Mouse (Mus musculus) CD4-positive, CD25-positive, alpha-beta regulatory T cell, adult 4 months (primary cell): ENCODE results near the gene Gm20219. TPM values are rescaled to one million over a fixed set of nuclear protein-coding genes. Genes with fewer than 3 reads are reported as not detected.
A peak's percentile ranks its signal among the peaks of the same experiment; 100 is the strongest.
"Not testable (repeated sequence)": the region's sequence is repeated elsewhere in the genome, so short reads cannot be mapped to it uniquely, and the experiment has no call there.

ENCODE experiments used
- ATAC-seq: one replicate; pipeline ENCODE4 v1.8.0; 2017
- polyA plus RNA-seq, 2 experiments: library from polyadenylated mRNA; unstranded; fragments of 100-300 nt; shearing (Covaris generic); gene quantifications; one replicate each; pipeline ENCODE4 v1.2.1; 2017

Gene Gm20219
- polyA plus RNA-seq, 2 experiments from 2014 or later = 3.1 to 3.2 TPM

DNA sequence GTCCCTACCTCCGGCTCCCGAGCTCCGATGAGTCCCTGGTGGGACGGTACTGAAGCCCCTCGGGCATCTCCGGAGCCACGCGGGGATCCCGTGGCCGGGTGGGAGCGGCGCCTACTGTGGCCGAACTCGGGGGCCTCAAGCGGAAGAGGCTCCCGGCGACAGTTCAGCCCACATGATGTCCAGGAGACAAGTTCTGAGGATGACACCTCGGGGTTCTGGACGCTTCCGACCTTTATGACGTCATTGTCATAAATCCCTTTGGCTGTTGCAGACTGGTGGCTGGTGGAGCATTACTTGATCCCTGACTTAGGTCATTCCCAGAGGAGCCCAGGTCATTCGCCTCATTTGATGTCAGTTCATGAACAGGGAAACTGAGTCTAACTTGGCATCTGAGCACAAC lies 41.9 kb downstream of the Gm20219 start, which contains the start of gene Znrf4:
TSS of gene Znrf4 (minus strand) at position 122 of the 400 bp plus-strand sequence.
- no peak for ATAC-seq

DNA sequence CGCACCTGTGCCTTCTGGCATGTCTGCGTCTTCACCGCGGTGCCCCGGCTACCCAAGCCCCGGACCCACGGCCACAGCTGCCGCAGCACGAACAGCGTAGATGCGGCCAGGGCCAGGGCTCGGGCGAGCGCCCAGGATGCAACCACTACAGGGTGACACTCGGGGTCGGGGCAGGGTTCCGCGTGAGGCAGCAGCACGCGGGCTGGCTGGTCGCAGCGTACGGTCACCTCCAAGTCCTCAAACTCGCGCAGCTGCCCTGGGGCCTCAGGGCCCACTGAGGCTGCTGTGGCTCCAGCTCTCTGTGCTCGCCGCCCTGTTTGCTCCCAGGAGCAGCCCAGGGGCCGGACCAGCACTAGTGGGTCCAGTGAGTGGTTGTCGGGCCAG lies 42.5 kb downstream of the Gm20219 start:
- ATAC-seq = no peak

DNA sequence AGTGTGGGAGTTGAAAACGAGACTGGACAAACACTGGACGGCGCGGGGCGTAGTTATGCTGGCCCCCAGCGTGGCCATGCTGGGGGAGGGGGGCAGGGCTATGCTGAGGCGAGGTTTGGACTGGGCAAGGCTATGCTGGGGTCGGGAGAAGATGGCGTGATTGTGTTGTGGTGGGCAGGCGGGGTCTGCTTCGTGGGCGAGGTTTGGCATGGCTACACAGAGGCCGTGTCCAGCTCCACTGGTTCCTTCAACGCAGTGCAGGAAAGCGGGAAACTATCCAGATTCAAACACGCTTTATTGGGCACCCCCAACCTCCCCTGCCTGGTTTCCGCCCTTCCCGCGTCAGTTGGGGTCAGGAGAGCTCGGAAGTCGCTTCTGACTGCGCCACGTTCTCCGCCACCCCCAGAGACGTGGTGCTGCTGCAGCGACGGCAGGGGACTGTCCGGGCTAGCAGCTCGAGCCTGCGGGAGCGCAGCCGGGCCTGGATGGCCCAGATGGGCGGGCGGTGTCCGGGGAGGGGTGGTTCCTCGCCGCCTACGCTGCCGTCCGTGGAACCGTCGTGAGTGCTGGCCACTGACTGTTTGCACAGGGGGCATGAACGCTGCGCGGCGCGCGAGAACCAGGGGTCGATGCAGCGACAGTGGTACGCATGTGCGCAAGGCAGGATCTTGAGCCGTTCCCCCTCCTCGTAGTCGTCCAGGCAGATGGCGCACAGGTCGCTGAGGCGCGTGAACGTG lies 43.0 kb downstream of the Gm20219 start:
- ATAC-seq = no peak

DNA sequence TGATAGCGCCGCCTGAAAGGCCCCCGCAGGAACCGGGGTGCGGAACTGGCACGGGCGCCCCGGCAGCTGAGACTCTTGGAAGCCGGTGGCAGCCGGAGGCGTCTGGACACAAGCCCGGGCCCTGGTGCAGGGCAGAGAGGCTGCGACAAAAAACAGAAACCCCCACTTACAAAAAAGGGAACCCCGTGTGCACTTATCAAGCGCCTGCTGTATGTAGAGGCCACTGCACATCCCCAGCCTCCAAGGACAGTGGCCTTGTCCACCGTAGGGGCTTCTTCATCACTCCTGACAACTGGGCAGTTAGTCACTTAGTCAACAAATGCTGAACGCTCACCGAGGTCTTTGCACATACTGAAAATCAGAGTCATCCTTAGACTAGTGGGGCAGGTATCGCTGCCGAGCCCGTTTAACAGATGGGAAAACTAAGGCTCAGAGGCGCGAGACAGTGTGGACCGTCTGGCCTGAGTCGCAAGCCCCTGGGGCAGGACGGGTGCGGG lies 43.7 kb downstream of the Gm20219 start:
- ATAC-seq = no peak

DNA sequence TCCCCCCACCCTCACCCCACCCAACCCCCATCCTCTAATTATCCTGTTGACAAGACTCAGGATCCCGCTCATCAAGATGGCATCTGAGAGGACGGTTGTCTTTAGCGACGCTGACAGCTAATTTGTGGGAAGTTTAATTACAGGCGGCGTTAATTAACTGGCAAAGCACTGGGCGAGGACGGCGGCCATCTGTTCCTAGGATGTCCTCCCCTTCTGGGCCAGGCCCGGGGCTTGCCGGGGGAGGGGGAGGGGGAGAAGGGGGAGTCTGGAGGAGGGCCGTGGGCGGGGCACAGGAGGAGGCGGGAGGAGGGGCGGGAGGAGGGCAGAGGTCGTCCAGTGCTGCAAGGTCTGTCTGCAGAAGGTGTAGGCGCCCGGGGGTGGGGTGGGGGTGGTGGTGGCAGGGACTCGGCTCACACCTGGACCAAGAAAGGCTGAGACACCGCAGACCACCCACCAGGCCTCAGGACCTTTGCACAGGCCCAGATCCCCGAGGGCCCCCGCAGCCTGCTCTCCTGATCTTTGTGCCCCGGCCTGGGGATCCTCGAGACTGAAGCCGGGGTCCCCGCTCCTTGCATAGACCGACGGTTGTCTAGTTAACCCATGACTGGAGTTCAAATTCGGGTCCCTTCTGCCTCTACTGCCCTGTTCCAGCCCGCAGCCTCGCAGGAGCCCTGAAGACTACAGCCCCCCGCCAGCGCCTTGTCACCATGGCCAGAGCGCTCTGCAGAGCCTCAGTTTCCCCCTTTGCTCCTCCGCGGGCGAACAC lies 44.3 kb downstream of the Gm20219 start:
- no peak for ATAC-seq

- no peak for ATAC-seq
Measured at GRCm38 (mm10) chr17:56509021-56509640, 45.1 kb downstream of the Gm20219 start.

GRCm38 (mm10) chr17:56507161-56508068 lies 46.8 kb downstream of the Gm20219 start:
- peak; percentile 92 for ATAC-seq

- ATAC-seq = no peak
Measured at GRCm38 (mm10) chr17:56506417-56507065, 47.6 kb downstream of the Gm20219 start.

DNA sequence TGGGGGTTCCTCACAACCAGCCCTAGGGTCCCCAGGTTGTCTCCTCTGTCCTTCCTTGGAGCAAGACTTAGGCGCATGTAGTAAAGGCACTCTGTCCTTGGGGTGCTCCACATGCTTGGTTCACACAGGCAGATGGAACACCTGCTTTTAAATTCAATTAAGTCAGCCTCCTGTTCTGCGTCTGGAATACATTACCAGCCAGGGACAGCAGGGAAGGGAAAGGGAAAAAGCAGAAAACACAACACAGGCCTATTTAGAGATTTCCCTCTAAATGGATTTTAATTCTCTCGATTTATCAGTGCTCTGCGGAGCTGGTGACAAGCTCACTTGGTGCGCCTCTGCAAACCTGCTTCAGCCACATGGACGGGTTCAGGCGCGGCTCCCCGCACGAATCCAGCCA lies 48.8 kb downstream of the Gm20219 start:
- no peak for ATAC-seq

- ATAC-seq = no peak
Measured at GRCm38 (mm10) chr17:56502526-56502925, 51.7 kb downstream of the Gm20219 start.

- ATAC-seq = not testable (repeated sequence)
Measured at GRCm38 (mm10) chr17:56501635-56502400, 52.4 kb downstream of the Gm20219 start.

Other genes with a start within 250 kb of the Gm20219 start
- 1 to 10 TPM; 5.3 to 7.0 TPM for gene Kdm4b, start 228.3 kb downstream of the Gm20219 start, polyA plus RNA-seq
- gene Ptprs, start 77.9 kb downstream of the Gm20219 start, polyA plus RNA-seq = 1 to 10 TPM; 5.5 to 8.9 TPM
- not detected for gene Znrf4, start 42.0 kb downstream of the Gm20219 start, polyA plus RNA-seq
- 10 to 100 TPM; 36.8 to 53.1 TPM for gene Safb2, start 30.2 kb upstream of the Gm20219 start, polyA plus RNA-seq
- gene Safb, start 30.4 kb upstream of the Gm20219 start, polyA plus RNA-seq = 10 to 100 TPM; 52.6 to 55.0 TPM
- 100 to 1,000 TPM; 280 to 291 TPM for gene 2410015M20Rik, start 55.4 kb upstream of the Gm20219 start, polyA plus RNA-seq
- gene Rpl36, start 59.0 kb upstream of the Gm20219 start, polyA plus RNA-seq = 1,000 to 10,000 TPM; 3,663 to 4,818 TPM
- gene Lonp1, start 72.5 kb upstream of the Gm20219 start, polyA plus RNA-seq = 1 to 10 TPM; 4.5 to 8.0 TPM
- gene Catsperd, start 73.8 kb upstream of the Gm20219 start, polyA plus RNA-seq = 1 to 10 TPM; 2.6 to 3.5 TPM
- 10 to 100 TPM; 55.5 to 79.5 TPM for gene Ranbp3, start 118.9 kb upstream of the Gm20219 start, polyA plus RNA-seq
- gene Ndufa11, start 163.4 kb upstream of the Gm20219 start, polyA plus RNA-seq = 100 to 1,000 TPM; 225 to 227 TPM
- 1 to 10 TPM; 5.8 to 8.2 TPM for gene Vmac, start 163.6 kb upstream of the Gm20219 start, polyA plus RNA-seq
- gene Nrtn, start 203.1 kb upstream of the Gm20219 start, polyA plus RNA-seq = not detected
- 10 to 100 TPM; 30.3 to 41.2 TPM for gene Dus3l, start 210.4 kb upstream of the Gm20219 start, polyA plus RNA-seq
- 1 to 10 TPM in 1 of 2 experiments, under 1 TPM in 1; 0.24 to 1.1 TPM for gene Prr22, start 215.9 kb upstream of the Gm20219 start, polyA plus RNA-seq